Mouse (Mus musculus) limb, embryonic 14.5 days (tissue): ENCODE measurements around the gene Zbtb45. TPM values are rescaled to one million over a fixed set of nuclear protein-coding genes. Genes with fewer than 3 reads are reported as not detected.

Source experiments
- ATAC-seq: fragments of 200-750 bp; cut with Nextera tagmentation; 2 replicates; pipeline ENCODE4 v1.8.0; 2017; ENCODE audit warnings: low read depth, moderate number of reproducible peaks, moderate TSS enrichment; ENCODE audit not compliant: low FRiP score
- DNase-seq: peaks from one replicate; pipeline ENCODE4 v3.0.0-alpha.2; 2015; ENCODE audit warnings: low spot score
- H3K27ac ChIP-seq: fragments of 300-500 bp; sonication (generic); replicated peaks from 2 replicates; pipeline ENCODE4 v1.5.1; 2014; ENCODE audit warnings: low read depth, mild to moderate bottlenecking, low read length, moderate library complexity, mixed read lengths
- H3K27me3 ChIP-seq: fragments of 300-500 bp; sonication (generic); 2 replicates; pipeline ENCODE4 v1.6.1; 2014; ENCODE audit warnings: low read length, mixed read lengths; ENCODE audit not compliant: control insufficient read depth, insufficient read depth
- H3K36me3 ChIP-seq: fragments of 300-500 bp; sonication (generic); 2 replicates; pipeline ENCODE4 v1.6.1; 2014; ENCODE audit warnings: mild to moderate bottlenecking, low read length, moderate library complexity, mixed read lengths; ENCODE audit not compliant: control insufficient read depth, insufficient read depth
- H3K4me1 ChIP-seq: fragments of 300-500 bp; sonication (generic); 2 replicates; pipeline ENCODE4 v1.6.1; 2014; ENCODE audit warnings: antibody characterized with exemption, low read length, mixed read lengths; ENCODE audit not compliant: control insufficient read depth, insufficient read depth
- H3K4me2 ChIP-seq: fragments of 300-500 bp; sonication (generic); replicated peaks from 2 replicates; pipeline ENCODE4 v1.6.1; 2014; ENCODE audit warnings: low read depth, mild to moderate bottlenecking, low read length, moderate library complexity; ENCODE audit not compliant: severe bottlenecking
- H3K4me3 ChIP-seq: fragments of 300-500 bp; sonication (generic); replicated peaks from 2 replicates; pipeline ENCODE4 v1.5.1; 2014; ENCODE audit warnings: low read length
- H3K9ac ChIP-seq: fragments of 300-500 bp; sonication (generic); 2 replicates; pipeline ENCODE4 v1.6.1; 2014; ENCODE audit warnings: mild to moderate bottlenecking, low read depth, low read length, moderate library complexity; ENCODE audit not compliant: severe bottlenecking
- H3K9me3 ChIP-seq: fragments of 300-500 bp; sonication (generic); 2 replicates; pipeline ENCODE4 v1.6.1; 2016; ENCODE audit warnings: low read length; ENCODE audit not compliant: control insufficient read depth
- POLR2A ChIP-seq: fragments of 200-500 bp; IDR thresholded peaks from 2 replicates; pipeline ENCODE4 v1.8.0; 2012; ENCODE audit warnings: inconsistent platforms, mild to moderate bottlenecking, moderate library complexity, borderline replicate concordance; ENCODE audit not compliant: insufficient read depth, insufficient read length; ENCODE audit errors: extremely low read depth
- WGBS: fragments of 180-500 bp; shearing (Covaris S2); extraction: QIAGEN DNeasy Blood & Tissue Kit; methylation state at CpG from one replicate; pipeline ENCODE4 v1.1.7; 2014; 5-methylcytosine and 5-hydroxymethylcytosine counted together
- polyA plus RNA-seq, 2 experiments: library from polyadenylated mRNA; depleted of rRNA in 1 of 2; stranded (reverse) in 1 of 2; unstranded in 1 of 2; fragments of >200 nt; fragmentation: Nextera tagmentation in 1 of 2; extraction: Ambion mirVana in 1 of 2; gene quantifications; 2 replicates each; pipeline versions ENCODE4 v1.2.1 to v1.2.3; 2012 to 2014

Zbtb45 gene
- polyA plus RNA-seq, 2 experiments: 25.8 to 29.3 TPM

DNA sequence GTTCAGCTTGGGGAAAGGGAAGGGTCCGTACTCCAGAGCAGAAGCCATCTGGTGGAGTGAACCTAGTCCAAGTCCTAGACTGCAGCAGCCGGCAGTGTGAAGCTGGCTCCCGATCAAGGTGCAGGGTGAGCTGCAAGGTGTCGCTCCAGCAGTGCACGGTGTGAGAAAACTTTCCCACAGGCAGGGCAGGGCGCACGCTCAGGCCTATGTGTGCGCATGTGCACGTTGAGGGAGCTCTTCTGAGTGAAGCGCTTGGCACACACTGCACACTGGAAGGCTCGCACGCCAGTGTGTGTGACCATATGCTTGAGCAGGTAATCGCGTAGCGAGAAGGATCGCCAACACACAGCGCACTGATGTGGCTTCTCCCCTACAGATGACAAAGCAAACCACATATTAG, 3.8 kb downstream of the Zbtb45 start:
- WGBS: 90% methylated on average over 17 of the region's 17 CpGs
- H3K4me1 ChIP-seq: peaks cover 16% of the 10 kb centered on the region
- H3K9me3 ChIP-seq: no peaks in the 10 kb centered on the region
- no peak for ATAC-seq
- 0 out of 2 replicates have a peak, but pooled peaks cover 4% of the 10 kb centered on the region for H3K27me3 ChIP-seq
- H3K9ac ChIP-seq: no peak overlapping the region
- H3K4me3 ChIP-seq: no peak overlapping the region
- peaks cover 23% of the 10 kb centered on the region for H3K36me3 ChIP-seq
- no peak overlapping the region for H3K4me2 ChIP-seq
- no peak for TF ChIP-seq POLR2A
- H3K27ac ChIP-seq: no peak overlapping the region
- DNase-seq: no peak

DNA sequence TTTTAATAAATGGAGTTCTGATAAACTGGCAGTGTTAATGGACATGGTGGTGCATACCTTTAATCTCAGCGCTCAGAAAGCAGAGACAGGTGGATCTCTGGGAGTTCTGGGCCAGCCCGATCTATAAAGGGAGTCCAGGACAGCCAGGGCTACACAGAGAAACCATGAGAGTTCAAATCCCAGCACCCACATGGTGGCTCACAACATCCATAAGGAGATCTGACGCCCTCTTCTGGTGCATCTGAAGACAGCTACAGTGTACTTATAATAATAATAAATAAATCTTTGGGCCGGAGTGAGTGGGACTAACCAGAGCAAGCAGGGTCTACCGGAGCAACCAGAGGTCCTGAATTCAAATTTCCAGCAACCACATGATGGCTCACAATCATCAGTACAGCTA, 6.5 kb downstream of the Zbtb45 start:
- DNase-seq (no peak), ATAC-seq (no peak)
- Histone ChIP-seq H3K9ac (no peak overlapping the region), H3K27ac (no peak overlapping the region), H3K36me3 (peaks cover 23% of the 10 kb centered on the region), H3K9me3 (no peaks in the 10 kb centered on the region), H3K27me3 (0 out of 2 replicates have a peak, but pooled peaks cover 4% of the 10 kb centered on the region), H3K4me2 (no peak overlapping the region), H3K4me3 (no peak overlapping the region), H3K4me1 (peaks cover 7% of the 10 kb centered on the region; the same call in 1 of the 2 replicates)
- TF ChIP-seq POLR2A: no peak
- 74% methylated on average over 5 of the region's 5 CpGs for WGBS

DNA sequence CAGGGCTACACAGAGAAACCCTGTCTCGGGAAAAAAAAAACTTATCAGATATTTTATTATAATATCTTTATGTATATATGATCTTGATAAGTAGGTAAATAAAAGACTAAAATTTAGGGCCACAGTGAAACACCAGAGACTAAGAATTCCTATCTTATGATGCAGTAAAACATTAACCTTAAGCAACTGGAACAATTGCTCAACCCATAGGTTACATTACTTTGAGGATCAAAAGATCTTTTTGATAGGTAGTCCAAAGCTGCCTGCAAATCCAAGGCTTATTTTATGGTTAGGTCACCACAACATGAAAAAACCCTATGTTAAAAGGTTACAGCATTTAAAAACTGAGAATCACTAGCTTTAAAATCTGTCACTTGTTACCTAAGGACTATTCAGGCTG, 8.2 kb downstream of the Zbtb45 start:
- Histone ChIP-seq H3K4me3 (no peak overlapping the region), H3K36me3 (peaks cover 8% of the 10 kb centered on the region), H3K9ac (no peak overlapping the region), H3K27me3 (no peaks in the 10 kb centered on the region), H3K4me1 (no peaks in the 10 kb centered on the region), H3K4me2 (no peak overlapping the region), H3K9me3 (no peaks in the 10 kb centered on the region), H3K27ac (no peak overlapping the region)
- WGBS: 66% methylated on average over 1 of the region's 1 CpGs
- TF ChIP-seq POLR2A: no peak
- DNase-seq: no peak
- no peak for ATAC-seq

DNA sequence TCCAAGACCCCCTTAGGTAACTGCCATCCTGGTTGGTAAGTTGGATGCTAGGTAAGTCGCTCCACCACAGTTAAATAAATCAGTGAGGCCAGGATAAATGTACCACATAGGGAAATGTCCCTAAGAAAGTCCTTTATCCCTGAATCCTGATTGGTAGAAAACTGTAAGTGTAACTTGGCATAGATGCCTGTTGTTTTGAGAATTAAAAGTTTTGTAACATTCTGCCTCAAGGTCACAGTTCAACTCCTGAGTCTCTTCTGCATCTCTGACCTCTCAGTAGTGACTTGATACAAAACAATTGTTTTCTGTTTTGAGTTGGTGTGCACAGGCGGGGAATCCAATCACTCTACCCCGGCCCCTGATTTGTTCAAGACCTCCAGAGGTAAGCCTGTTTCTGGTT, 11.0 kb downstream of the Zbtb45 start, which contains the start of gene Trim28:
Trim28 (plus strand) TSS at position 264 of the 400 bp plus-strand sequence.
- no peaks in the 10 kb centered on the region for H3K4me1 ChIP-seq
- no peak for TF ChIP-seq POLR2A
- no peaks in the 10 kb centered on the region for H3K9me3 ChIP-seq
- ATAC-seq: no peak
- no peak within 1 kb of the TSS for H3K9ac ChIP-seq
- H3K4me3 ChIP-seq: no peak within 1 kb of the TSS
- WGBS: 86% methylated on average over 3 of the region's 3 CpGs
- DNase-seq: no peak
- no peak within 1 kb of the TSS for H3K4me2 ChIP-seq
- H3K27ac ChIP-seq: no peak within 1 kb of the TSS
- no peaks in the 10 kb centered on the region for H3K36me3 ChIP-seq
- no peaks in the 10 kb centered on the region for H3K27me3 ChIP-seq

- WGBS: 82% methylated on average over 5 of the region's 5 CpGs
- Histone ChIP-seq H3K27me3 (no peaks in the 10 kb centered on the region), H3K4me1 (no peaks in the 10 kb centered on the region), H3K4me2 (no peak within 1 kb of the TSS), H3K9me3 (no peaks in the 10 kb centered on the region), H3K9ac (no peak within 1 kb of the TSS), H3K4me3 (no peak within 1 kb of the TSS), H3K36me3 (no peaks in the 10 kb centered on the region), H3K27ac (no peak within 1 kb of the TSS)
- no peak for TF ChIP-seq POLR2A
- DNase-seq (no peak), ATAC-seq (no peak)
These were observed 11.8 kb downstream of the Zbtb45 start, which contains the start of gene Slc27a5 for GRCm38 (mm10) chr7:12998053-12998452. Slc27a5 (minus strand) TSS chr7:12998192.

DNA sequence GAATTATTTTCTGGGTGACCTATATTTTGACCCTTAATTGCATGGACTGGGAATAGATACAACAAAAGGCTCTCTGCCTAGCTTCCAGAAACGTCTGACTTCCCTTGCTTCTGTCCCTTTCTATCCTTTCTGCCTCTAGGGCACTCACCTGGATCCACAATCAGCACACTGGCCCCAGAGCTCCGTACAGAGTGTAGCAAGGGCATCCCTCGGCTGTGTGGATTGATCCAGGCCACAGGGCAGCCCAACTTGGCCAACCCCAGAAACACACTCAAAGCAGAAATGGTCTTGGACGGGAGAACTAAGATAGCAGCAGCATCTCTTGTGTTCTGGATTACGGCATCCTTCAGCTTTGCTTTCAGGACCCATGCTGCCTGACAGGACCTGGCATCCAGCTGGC, 12.6 kb downstream of the Zbtb45 start:
- no peak for DNase-seq
- H3K9ac ChIP-seq: no peak overlapping the region
- H3K36me3 ChIP-seq: no peaks in the 10 kb centered on the region
- no peaks in the 10 kb centered on the region for H3K27me3 ChIP-seq
- 65% methylated on average over 5 of the region's 5 CpGs for WGBS
- H3K4me2 ChIP-seq: no peak overlapping the region
- TF ChIP-seq POLR2A: no peak
- H3K27ac ChIP-seq: no peak overlapping the region
- ATAC-seq: no peak
- H3K4me3 ChIP-seq: no peak overlapping the region
- H3K4me1 ChIP-seq: no peaks in the 10 kb centered on the region
- no peaks in the 10 kb centered on the region for H3K9me3 ChIP-seq
